Mouse (Mus musculus) liver, postnatal 0 days (tissue): ENCODE data around the gene Lpcat2. TPM values are rescaled to one million over a fixed set of nuclear protein-coding genes. Genes with fewer than 3 reads are reported as not detected.

ENCODE experiments used
- ATAC-seq: fragments of 200-750 bp; cut with Nextera tagmentation; 2 replicates; pipeline ENCODE4 v1.8.0; 2017; ENCODE audit warnings: mild to moderate bottlenecking, moderate library complexity
- DNase-seq: peaks from one replicate; pipeline ENCODE4 v3.0.0-alpha.2; 2016
- H3K27ac ChIP-seq: fragments of 300-500 bp; sonication (generic); 2 replicates; pipeline ENCODE4 v1.5.1; 2014; ENCODE audit warnings: antibody characterized with exemption, moderate library complexity, mild to moderate bottlenecking, low read depth
- H3K27me3 ChIP-seq: fragments of 300-500 bp; sonication (generic); 2 replicates; pipeline ENCODE4 v1.6.1; 2014; ENCODE audit warnings: low read length, control low read depth, mixed read lengths; ENCODE audit not compliant: insufficient read depth
- H3K36me3 ChIP-seq: fragments of 300-500 bp; sonication (generic); replicated peaks from 2 replicates; pipeline ENCODE4 v1.6.1; 2014; ENCODE audit warnings: mild to moderate bottlenecking, control low read depth, low read length, moderate library complexity, mixed read lengths; ENCODE audit not compliant: insufficient read depth
- H3K4me1 ChIP-seq: fragments of 300-500 bp; sonication (generic); 2 replicates; pipeline ENCODE4 v1.6.1; 2014; ENCODE audit warnings: antibody characterized with exemption, mild to moderate bottlenecking, control low read depth; ENCODE audit not compliant: insufficient read depth
- H3K4me2 ChIP-seq: fragments of 300-500 bp; sonication (generic); 2 replicates; pipeline ENCODE4 v1.6.1; 2014; ENCODE audit warnings: low read depth, mild to moderate bottlenecking, low read length, moderate library complexity, mixed read lengths
- H3K4me3 ChIP-seq: fragments of 300-500 bp; sonication (generic); 2 replicates; pipeline ENCODE4 v1.5.1; 2014; ENCODE audit warnings: low read depth, low read length
- H3K9ac ChIP-seq: fragments of 300-500 bp; sonication (generic); replicated peaks from 2 replicates; pipeline ENCODE4 v1.6.1; 2014; ENCODE audit warnings: mild to moderate bottlenecking, moderate library complexity
- H3K9me3 ChIP-seq: fragments of 300-500 bp; sonication (generic); 2 replicates; pipeline ENCODE4 v1.6.1; 2016; ENCODE audit warnings: mild to moderate bottlenecking, control low read depth, low read length, mixed read lengths
- CTCF ChIP-seq: sonication (generic); IDR thresholded peaks from 2 replicates; pipeline ENCODE4 v1.5.1; 2016; ENCODE audit warnings: antibody characterized with exemption, low read depth
- EP300 ChIP-seq: IDR thresholded peaks from 2 replicates; pipeline ENCODE4 v1.6.1; 2016; ENCODE audit warnings: antibody characterized with exemption, low read depth, mild to moderate bottlenecking
- WGBS: fragments of 180-500 bp; shearing (Covaris S2); extraction: QIAGEN DNeasy Blood & Tissue Kit; methylation state at CpG from one replicate; pipeline ENCODE4 v1.1.7; 2014; ENCODE audit not compliant: insufficient replicate concordance; 5-methylcytosine and 5-hydroxymethylcytosine counted together
- polyA plus RNA-seq: library from polyadenylated mRNA; unstranded; fragments of >200 nt; fragmentation: Nextera tagmentation; extraction: Ambion mirVana; gene quantifications from 2 replicates; pipeline ENCODE4 v1.2.1, GENCODE M21; 2015

Lpcat2 gene
- polyA plus RNA-seq, 1 experiment from 2014 or later: 9.0 TPM

- Histone ChIP-seq H3K4me2 (no peak overlapping the region), H3K4me1 (no peaks in the 10 kb centered on the region), H3K9ac (no peak overlapping the region), H3K9me3 (no peaks in the 10 kb centered on the region), H3K27ac (no peak overlapping the region), H3K36me3 (no peaks in the 10 kb centered on the region), H3K27me3 (no peaks in the 10 kb centered on the region), H3K4me3 (no peak overlapping the region)
- TF ChIP-seq CTCF (no peak), EP300 (no peak)
- DNase-seq: no peak
- 63% methylated on average over 3 of the region's 3 CpGs for WGBS
- no peak for ATAC-seq
Observed at GRCm38 (mm10) chr8:92838616-92839015, 16.5 kb upstream of the Lpcat2 start.

- TF ChIP-seq EP300 (no peak), CTCF (no peak)
- Histone ChIP-seq H3K27me3 (no peaks in the 10 kb centered on the region), H3K9ac (no peak overlapping the region), H3K27ac (no peak overlapping the region), H3K4me1 (no peaks in the 10 kb centered on the region), H3K4me2 (no peak overlapping the region), H3K9me3 (no peaks in the 10 kb centered on the region), H3K36me3 (no peaks in the 10 kb centered on the region), H3K4me3 (no peak overlapping the region)
- ATAC-seq (no peak), DNase-seq (no peak)
- 82% methylated on average over 8 of the region's 8 CpGs for WGBS
Observed at GRCm38 (mm10) chr8:92839161-92839560, 16.0 kb upstream of the Lpcat2 start.

- no peaks in the 10 kb centered on the region for H3K27me3 ChIP-seq
- no peaks in the 10 kb centered on the region for H3K36me3 ChIP-seq
- DNase-seq (no peak), ATAC-seq (no peak)
- TF ChIP-seq EP300 (no peak), CTCF (no peak)
- no peaks in the 10 kb centered on the region for H3K4me1 ChIP-seq
- H3K27ac ChIP-seq: no peak overlapping the region
- H3K4me2 ChIP-seq: no peak overlapping the region
- 73% methylated on average over 7 of the region's 7 CpGs for WGBS
- no peak overlapping the region for H3K4me3 ChIP-seq
- H3K9me3 ChIP-seq: no peaks in the 10 kb centered on the region
- no peak overlapping the region for H3K9ac ChIP-seq
Observed at GRCm38 (mm10) chr8:92839876-92840275, 15.3 kb upstream of the Lpcat2 start.

GRCm38 (mm10) chr8:92846684-92847083 is 8.5 kb upstream of the Lpcat2 start:
- 10% methylated on average over 3 of the region's 3 CpGs for WGBS
- no peaks in the 10 kb centered on the region for H3K27me3 ChIP-seq
- DNase-seq (no peak), ATAC-seq (no peak)
- no peak overlapping the region for H3K9ac ChIP-seq
- TF ChIP-seq CTCF (no peak), EP300 (no peak)
- 0 out of 2 replicates have a peak overlapping the region, but pooled peaks have one; percentile 13 for H3K4me2 ChIP-seq
- H3K4me3 ChIP-seq: no peak overlapping the region
- H3K9me3 ChIP-seq: no peaks in the 10 kb centered on the region
- H3K4me1 ChIP-seq: no peaks in the 10 kb centered on the region
- H3K27ac ChIP-seq: no peak overlapping the region
- H3K36me3 ChIP-seq: no peaks in the 10 kb centered on the region

GRCm38 (mm10) chr8:92847299-92847698 is 7.8 kb upstream of the Lpcat2 start:
- ATAC-seq (no peak; the same call in 1 of the 2 replicates), DNase-seq (no peak)
- Histone ChIP-seq H3K4me3 (no peak overlapping the region), H3K4me1 (no peaks in the 10 kb centered on the region), H3K9me3 (no peaks in the 10 kb centered on the region), H3K4me2 (0 out of 2 replicates have a peak overlapping the region, but pooled peaks have one; percentile 13), H3K9ac (no peak overlapping the region), H3K27me3 (no peaks in the 10 kb centered on the region), H3K27ac (no peak overlapping the region), H3K36me3 (no peaks in the 10 kb centered on the region)
- WGBS: 11% methylated on average over 9 of the region's 9 CpGs
- TF ChIP-seq CTCF: no peak
- no peak for TF ChIP-seq EP300

- TF ChIP-seq CTCF (no peak), EP300 (no peak)
- Histone ChIP-seq H3K9ac (no peak overlapping the region), H3K27me3 (no peaks in the 10 kb centered on the region), H3K36me3 (no peaks in the 10 kb centered on the region), H3K27ac (no peak overlapping the region), H3K4me3 (no peak overlapping the region), H3K9me3 (no peaks in the 10 kb centered on the region), H3K4me2 (no peak overlapping the region), H3K4me1 (peaks cover 2% of the 10 kb centered on the region; the same call in 1 of the 2 replicates)
- 62% methylated on average over 6 of the region's 6 CpGs for WGBS
- no peak for DNase-seq
- ATAC-seq: no peak
Observed at GRCm38 (mm10) chr8:92849261-92849660, 5.9 kb upstream of the Lpcat2 start.

GRCm38 (mm10) chr8:92850239-92850638 is 4.9 kb upstream of the Lpcat2 start:
- 71% methylated on average over 4 of the region's 4 CpGs for WGBS
- ATAC-seq (no peak), DNase-seq (peak; percentile 39)
- no peak overlapping the region for H3K9ac ChIP-seq
- no peaks in the 10 kb centered on the region for H3K36me3 ChIP-seq
- TF ChIP-seq CTCF (no peak), EP300 (no peak)
- H3K9me3 ChIP-seq: no peaks in the 10 kb centered on the region
- peaks cover 2% of the 10 kb centered on the region; the same call in 1 of the 2 replicates for H3K4me1 ChIP-seq
- 0 out of 2 replicates have a peak, but pooled peaks cover 5% of the 10 kb centered on the region for H3K27me3 ChIP-seq
- no peak overlapping the region for H3K4me2 ChIP-seq
- no peak overlapping the region for H3K4me3 ChIP-seq
- no peak overlapping the region for H3K27ac ChIP-seq
